Mouse (Mus musculus): ENCODE measurements around the gene Rtl6. TPM values are rescaled to one million over a fixed set of nuclear protein-coding genes. Genes with fewer than 3 reads are reported as not detected.

Rtl6 gene
- 1 to 10 TPM; 3.1 to 7.2 TPM for polyA plus RNA-seq (2017; shearing (Covaris generic))

GRCm38 (mm10) chr15:84557189-84557921 lies at the start of gene Rtl6:
Gene Rtl6 (minus strand): TSS chr15:84557823.

Other genes with a start within 250 kb of the Rtl6 start
- gene Parvg, start 233.8 kb downstream of the Rtl6 start, polyA plus RNA-seq (2017; shearing (Covaris generic)) = 100 to 1,000 TPM; 106 to 113 TPM
- gene Shisal1, start 110.7 kb downstream of the Rtl6 start, polyA plus RNA-seq (2017; shearing (Covaris generic)) = under 1 TPM in 1 of 2 experiments, not detected in 1; 0.31 TPM
- gene Prr5, start 111.8 kb upstream of the Rtl6 start, polyA plus RNA-seq (2017; shearing (Covaris generic)) = under 1 TPM; 0.34 to 0.64 TPM
- not detected for gene Arhgap8, start 162.2 kb upstream of the Rtl6 start, polyA plus RNA-seq (2017; shearing (Covaris generic))